Mouse (Mus musculus) kidney, postnatal 36 days (tissue): Measurements from ENCODE around the gene Zfp865.
"Not testable (repeated sequence)": the region's sequence is repeated elsewhere in the genome, so short reads cannot be mapped to it uniquely, and the experiment has no call there.

Experiments used
- DNase-seq, 2 experiments: peaks; one replicate each; pipeline ENCODE4 v3.0.0; 2021 to 2022; ENCODE audit warnings: mixed read lengths in 2 of 2

Zfp865 gene

DNA sequence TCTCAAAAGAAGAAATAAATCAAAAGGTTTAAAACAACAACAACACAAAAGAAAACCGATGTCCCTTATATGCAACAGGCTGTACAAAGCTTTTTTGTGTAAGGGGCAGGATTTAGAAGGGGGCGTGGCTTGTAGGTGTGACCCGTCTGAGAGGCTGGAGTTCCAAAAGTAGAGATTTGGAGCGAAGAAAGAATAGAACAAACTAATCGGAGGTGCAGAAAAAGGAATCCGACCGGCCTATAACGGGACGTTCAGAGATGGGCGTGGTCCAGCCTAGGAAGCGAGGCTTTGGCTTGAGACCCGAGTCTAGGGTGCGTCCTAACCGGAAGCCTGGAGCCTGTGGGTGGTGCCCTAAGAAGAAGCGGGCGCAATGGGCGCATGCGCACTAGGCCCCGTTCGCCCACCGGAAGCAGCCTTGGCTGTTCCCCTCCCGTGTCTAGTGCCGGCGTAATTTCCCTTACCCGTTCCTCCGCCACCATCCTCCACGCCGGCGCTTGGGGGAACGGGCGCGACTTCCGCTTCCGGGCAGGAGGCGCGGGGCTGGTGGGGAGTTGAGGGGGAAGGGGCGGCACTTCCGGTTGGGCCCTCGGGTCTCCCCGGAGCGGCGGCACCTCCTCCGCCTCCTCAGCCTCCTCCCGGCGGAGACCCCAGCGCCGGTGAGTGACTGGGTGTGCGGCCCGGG lies at the start of gene Zfp865, which contains the start of gene Ccdc106:
Zfp865 (plus strand) TSS at position 377 of the 682 bp plus-strand sequence.
Ccdc106 (plus strand) TSS at position 554 of the 682 bp plus-strand sequence.
- peak; percentile 99 to 100 for DNase-seq

DNA sequence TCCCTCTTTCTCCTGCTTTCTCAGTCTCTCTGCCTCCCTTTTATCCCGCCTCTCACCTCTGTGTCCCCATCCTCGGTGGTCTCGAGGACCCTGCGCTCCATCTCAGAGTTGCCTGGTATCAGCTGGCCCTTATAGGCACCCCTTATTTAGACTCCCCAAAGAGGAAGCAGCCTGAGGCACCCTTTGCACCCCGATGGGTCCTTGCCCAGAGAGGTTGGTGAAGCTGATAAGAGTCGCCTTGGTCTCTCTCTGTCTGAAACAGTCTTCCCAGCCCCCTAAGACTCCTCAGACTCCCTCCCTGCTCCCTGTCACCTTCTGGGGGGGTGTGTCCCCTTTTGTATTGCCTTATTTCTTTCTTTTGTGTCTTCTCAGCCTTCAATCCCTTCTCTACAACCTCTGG lies 49.1 kb upstream of the Zfp865 start, which contains the start of gene Sbk3:
Sbk3 (minus strand) TSS at position 101 of the 400 bp plus-strand sequence.
- no peak for DNase-seq

DNA sequence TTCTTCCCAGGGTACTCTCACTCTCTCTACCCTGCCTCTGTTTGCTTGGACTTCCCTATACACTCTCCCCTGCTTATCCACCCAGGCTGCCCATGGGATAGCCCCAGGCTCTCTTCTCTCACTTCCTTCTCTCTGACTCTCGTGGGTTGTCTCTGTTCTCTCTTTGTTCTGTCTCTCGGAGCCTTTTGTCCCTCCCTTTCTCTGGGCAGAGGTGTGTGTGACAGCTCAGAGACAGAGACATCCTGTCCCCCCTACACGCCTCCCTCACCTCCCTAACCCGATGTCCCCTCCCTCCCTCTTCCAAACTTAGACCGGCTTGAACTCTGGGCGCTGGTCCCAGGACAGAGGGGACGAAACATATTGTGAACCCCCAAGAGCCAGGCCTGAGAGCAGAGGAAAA lies 48.5 kb upstream of the Zfp865 start:
- no peak for DNase-seq

DNA sequence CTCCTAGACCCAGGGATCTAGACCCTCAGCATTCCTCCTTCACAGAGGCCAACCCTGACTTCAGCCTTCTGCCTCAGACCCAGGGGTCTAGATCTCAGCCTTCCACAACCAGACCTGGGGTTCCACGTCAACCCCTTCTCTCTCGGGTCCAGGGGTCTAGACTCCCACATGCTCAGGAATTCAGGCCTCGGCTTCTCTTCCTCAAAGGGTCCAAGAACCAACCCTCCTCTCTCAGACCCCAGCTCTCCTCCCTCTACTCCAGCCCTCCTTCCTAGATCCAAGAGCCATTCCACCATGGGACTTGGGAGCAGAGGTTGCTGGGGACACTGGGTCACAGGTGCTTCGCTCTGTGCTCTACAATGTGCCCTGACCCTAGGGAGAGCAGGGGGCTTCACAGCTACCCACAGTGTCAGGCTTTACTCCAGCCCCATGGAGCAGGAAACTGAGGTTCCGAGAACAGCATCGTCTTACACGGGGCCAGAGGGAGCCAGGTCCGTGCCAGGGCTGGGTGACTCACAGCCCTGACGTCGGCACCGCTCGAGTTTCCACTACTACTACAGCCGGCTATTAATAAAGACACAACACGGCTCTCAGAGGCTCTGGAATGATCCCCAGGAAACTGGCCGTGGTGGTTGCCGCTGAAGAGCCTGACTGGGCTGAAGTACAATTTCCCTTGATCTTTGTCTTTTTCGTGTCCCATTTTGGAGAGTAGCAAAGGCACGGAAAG lies 47.7 kb upstream of the Zfp865 start:
- DNase-seq: peak; percentile 13 to 27

DNA sequence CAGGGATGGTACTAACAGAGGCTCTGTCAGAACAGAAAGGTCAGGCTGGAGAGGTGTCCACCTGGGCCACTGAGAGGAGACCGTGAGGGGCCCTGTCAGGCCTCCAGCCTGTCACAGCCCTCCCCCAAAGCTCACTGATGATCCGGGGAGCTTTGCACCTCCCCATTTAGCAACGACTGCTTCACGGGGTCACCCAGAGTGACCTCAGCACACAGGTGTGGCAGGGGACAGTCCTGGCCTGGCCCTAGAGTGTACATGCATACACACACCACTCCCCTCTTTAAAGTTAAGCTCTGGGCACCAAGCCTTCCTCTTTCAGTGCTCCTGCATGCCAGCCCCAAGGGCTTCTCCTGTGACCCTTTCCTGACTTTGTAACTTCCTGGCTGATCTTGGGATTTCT lies 44.7 kb upstream of the Zfp865 start:
- no peak for DNase-seq

DNA sequence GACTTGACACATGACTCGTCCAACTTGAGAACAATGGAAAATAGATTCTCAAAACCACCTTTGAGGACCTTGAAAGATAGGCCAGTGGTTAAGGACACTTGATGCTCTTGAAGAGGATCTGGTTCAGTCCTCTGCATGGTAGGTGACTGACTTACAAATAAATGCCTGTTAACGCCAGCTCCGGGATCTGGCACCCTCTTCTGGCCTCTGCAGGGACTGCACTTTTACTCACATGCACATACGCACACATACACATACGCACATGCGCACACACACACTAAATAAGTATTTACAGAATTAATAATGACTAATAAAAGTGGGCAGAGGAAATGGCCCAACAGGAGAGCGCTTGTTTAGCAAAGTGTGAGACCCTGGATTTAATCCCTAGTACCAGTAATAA lies 43.3 kb upstream of the Zfp865 start:
- DNase-seq: no peak

DNA sequence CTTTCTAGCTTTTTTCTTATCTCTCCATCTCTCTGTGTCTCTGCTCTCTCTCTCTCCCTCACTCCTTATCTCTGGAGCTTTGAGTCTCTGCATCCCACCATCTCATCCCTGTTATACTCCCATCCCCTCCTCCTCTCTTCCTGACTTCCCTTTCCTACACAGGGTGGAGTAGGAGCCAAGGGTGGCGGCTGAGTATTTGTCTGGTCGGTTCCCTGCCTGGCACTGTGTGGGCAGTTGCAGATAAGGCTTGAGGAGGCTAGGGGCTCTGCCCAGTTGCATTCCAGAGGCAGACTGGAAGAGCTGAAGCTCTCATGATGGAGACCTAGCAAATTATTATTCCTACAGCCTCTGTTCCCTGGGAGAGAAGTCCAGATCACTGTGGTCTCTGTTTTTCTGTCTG lies 31.9 kb upstream of the Zfp865 start:
- no peak for DNase-seq

DNA sequence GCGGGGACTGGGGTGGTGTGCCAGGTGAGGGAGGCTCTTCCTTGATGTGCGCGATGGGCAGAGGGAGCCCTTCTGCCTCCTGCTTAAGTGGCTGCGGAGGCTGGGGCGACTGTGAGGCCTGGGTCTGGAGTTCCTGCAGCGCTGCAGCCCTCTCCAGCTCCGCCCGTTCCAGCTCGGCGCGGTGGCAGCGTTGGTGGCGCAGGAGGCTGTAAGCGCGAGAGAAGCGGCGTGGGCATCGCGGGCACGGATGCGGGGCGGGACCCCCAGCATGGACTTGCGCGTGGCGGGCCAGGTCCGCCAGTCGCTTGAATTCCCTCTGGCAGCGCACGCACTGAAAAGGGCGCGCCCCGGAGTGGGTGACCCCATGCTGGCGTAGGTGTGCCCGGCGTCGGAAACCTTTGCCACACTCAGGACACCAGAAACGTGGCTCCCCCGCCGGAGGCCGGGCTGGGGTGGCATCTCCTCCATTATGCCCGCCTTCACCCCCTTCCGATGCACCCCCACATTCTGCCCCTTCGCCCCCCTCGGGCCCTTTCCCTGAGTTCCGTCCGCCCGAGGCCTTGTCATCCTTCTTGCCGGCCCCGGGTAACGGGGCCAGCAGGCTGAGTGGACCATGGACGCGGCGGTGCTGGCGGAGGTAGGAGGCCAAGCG lies 26.7 kb upstream of the Zfp865 start:
- no peak for DNase-seq

DNA sequence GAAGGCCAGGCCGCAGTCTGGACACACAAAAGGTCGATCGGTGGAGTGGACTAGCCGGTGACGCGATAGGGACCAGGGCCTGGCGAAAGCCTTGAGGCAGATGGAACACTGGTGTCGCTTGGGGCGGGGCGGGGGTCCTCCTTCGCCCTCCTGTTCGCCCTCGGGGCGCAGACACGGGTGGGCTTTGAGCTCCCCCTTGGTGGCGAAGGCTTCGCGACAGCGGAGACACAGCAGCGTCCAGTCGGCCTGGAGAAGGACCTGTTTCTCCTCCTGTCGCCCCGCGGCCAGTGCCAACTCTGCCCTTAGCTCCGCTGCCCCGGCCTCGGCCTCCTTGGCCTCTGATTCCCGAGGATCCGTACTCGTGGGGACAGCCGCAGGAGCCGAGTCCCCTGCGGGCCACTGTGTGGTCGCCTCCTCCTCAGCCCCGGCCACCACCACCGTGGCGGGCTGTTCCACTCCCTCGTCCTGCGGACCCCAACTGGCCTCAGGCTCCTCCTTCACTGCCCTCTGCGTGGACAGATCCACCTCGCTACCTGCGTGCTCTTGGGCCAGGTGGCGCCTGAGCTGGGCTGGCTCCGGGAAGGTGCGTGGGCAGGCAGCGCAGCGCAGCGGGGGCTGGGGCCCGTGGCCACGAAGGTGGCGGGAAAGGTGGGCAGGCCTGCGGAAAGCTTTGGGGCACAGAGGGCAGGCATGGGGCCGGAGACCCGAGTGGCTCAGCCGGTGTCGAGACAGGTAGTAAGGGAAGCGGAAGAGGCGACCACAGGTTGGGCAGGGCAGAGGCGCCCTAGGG lies 26.0 kb upstream of the Zfp865 start:
- no peak for DNase-seq

DNA sequence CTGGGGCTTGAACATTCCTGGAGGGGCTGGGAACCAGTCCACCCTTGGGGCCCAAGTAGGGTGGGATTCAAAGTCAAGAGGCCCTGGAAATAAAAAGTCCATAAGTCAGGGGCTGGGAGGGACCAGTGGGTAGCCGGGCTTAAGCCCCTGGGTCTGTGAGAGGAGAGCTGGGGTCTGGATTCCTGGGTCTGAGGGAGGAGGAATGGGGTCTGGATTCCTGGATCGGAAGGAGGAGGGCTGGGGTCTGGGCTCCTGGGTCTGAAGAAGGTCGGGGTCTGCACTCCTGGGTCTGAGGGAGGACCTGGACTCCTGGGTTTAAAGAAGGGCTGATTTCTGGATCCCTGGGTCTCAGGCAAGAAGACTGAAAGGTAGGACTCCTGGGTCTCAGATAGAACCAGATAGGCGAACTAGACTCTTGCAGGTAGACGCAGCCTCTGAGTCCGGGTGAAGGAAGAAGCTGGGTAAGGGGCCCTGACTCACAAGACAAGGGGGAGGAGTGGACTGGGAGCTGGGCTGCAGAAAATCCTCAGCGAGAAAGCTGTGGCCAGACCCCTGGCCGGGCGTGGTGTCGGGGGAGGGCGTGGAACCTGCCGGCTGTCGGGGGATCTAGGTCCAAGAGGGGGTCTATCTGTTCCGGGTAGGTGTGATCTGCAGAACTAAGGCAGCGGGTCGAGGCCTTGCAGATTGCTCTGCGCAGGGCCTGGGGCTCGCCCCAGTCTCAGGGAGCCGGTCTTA lies 24.7 kb upstream of the Zfp865 start:
- DNase-seq: no peak

DNA sequence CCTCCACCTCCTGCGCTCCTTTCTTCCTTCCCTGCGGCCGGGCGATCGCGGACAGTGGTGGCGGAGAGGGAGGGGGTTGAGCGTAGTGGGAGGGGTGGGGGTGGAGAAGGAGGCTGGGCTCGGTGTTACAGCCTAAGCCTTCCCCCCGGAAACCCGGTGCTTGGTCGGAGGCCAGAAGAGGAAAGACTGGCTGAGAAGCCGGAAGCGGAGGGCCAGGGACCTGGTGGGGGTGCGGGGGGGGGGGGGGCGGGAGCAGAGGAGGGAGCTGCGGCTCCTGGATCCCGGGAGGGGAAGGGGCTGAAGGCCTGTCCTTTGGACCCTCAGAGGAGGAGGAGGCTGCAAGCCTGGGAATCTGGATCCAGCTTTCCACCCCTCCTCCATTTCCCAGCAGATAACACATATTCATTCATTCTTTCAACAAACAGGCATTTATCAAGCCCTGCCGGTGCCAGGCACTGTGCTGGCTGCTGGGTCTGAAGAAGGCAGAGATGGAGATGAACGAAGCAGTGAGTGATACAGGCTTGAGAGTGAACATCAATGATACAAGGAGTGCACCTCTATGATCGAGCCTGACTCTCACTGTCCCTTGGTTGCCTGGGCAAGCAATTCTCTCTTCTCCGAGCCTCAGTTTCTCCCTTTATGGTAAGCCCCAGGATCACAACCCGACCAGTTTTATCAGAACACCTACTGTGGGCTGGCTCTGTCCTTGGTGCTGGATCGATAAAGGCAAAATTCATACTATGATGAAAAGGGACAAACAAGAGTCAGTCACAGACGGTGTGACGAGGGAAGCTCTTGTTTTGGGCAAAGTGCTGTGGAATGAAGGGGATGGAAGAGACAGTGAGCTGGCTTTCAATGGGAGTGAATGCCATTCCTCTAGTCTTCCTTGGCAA lies 23.9 kb upstream of the Zfp865 start, which contains the start of gene Zfp579:
Zfp579 (minus strand) TSS at position 156 of the 893 bp plus-strand sequence.
- peak; percentile 93 to 95 for DNase-seq

DNA sequence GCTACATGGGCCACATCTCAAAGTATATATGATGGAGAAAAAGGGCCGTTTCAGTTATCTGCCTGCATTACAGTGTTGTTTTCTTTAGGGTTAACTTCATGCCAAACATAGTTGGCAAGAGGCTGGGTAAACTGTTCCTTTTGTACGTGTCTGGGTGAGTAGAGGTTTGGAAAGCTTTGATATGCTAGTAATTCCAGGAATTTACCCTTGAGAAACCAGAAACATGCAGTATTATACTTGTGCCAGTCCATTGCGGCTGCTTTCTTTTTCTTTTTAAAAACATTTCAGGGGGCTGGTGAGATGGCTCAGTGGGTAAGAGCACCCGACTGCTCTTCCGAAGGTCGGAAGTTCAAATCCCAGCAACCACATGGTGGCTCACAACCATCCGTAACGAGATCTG lies 23.2 kb upstream of the Zfp865 start:
- no peak for DNase-seq

DNA sequence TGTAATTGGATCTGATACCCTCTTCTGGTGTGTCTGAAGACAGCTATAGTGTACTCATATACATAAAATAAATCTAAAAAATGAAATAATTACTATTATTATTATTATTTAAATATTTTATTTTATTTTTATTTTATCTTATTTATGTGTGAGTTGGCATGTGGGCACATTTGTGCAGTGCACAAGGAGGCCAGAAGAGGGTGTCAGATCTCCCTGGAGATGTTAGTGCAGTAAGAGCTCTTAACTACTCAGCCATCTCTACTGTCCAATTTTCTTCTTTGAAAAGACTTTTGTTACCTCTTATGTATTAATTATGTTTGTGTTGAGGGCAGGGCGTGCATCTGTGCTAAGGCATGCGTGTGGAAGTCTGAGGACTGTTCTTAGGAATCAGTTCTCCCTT lies 20.3 kb upstream of the Zfp865 start:
- DNase-seq: peak; percentile 29 to 60

DNA sequence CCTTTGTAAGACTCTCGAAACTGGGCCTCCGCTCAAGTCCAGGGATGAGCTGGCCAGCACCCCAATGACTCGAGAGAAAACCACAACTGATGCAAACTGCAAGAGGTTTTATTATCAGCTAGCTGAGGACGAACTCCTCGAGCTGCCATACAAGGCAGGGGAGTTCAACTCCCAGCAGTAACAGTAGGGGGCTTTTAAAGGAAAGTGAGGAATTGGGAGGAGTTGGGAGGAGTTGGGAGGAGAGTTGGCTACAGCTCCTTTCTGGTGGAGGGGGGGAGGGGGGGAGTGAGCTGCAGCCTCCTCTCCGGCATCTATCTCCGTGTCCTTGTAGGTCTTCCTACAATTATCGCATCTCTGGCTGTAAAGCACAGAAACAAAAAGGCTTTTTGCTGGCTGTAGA lies 17.3 kb upstream of the Zfp865 start:
- DNase-seq: not testable (repeated sequence)

DNA sequence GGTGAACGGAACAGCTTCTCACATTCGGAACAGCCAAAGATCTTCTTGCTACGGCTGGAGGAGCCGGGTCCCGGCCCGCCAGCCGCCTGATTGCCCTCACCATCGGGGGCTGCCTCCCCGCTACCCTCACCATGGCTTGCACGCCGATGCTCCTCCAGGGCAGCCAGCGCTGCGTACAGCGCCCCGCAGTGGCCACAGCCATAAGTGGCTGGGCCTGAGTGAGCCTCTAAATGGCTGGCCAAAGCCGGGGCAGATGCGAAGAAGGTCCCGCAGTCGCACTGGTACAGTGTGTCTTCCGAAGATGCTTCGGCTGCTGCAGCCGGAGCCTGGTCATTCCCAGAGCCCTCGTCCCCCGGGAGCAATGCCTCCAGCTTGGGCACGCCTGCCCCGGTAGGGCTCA lies 11.9 kb upstream of the Zfp865 start:
- no peak for DNase-seq

DNA sequence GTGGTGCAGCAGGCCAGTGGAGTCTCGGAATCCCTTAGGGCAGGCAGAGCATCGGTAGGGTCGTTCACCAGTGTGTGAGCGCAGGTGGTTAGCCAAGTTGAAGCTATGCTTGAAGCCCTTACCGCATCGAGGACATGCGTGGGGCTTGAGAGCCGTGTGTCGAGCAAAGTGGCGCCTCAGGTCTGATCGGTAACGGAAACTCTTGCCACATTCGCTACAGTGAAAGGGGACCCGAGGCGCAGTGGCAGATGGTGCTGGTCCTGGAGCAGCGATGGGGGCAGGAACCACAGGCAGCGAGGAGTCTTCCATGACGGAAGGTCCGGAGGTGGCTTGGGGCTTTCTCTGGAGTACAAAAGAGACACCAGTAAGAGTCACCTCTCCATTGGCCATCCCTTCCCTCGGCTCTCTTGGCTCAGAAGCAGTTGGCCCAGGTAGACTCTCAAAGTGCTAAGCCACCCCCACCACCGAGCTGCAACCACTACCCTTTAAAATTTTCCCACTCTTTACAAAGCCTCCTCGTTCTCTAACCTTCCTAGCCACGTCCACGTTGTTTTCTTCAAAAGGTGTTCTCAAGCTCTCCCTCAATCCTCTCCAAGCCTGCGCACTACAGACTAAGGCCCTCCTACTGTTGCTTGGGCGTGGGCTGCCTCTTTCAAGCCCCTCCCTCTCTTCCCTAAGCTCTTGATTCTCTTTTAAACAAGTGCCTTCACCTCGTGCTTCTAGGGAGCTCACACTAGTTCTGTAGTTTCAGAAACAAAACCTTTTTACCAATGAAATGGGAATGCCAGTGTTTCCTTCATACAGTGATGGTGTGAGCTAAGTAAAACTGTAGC lies 7.3 kb upstream of the Zfp865 start:
- DNase-seq: no peak

DNA sequence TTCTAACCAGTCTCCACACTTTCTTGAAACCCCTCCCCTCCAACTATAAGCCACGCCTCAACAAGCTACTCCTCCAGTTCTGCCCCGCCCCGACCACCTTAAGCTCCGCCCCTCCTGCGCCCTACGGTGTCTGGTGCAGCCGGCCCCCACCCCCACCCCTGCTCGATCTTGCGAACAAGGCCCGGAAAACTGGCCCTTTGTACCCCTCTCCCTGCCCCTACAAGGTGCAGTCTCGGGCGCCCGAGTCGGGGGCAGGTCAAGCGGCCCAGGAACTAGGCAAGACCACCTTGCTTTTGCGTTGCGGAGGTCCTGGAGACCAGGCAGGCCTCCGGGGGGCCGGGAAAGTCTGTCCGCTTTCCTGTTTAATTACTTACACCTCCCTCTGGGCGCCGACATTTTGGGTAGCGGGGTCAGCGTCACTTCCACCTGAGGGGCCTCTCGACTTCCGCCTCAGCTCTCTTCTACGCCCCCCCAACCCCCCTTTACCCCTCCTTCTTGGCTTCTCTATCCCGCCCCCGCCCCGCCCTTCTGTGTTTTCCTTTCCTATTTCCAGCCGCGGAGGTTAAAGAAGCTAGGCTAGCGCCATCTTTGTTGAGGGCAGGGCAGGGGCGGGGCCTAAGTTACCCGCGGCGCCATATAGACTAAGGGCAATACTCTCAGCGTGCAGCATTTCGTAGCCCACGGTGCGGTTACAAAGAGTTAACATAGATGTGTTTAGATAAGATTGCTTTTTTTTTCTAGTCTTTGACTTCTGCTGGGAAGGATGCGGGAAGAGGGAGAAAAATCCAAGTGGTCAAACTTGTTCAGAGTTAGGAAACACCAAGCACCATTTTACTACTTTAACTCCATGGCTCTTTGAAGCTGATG lies 5.7 kb upstream of the Zfp865 start, which contains the start of the genes Zfp524 and Fiz1:
Zfp524 (plus strand) TSS at position 165 of the 867 bp plus-strand sequence.
Fiz1 (minus strand) TSS at position 447 of the 867 bp plus-strand sequence.
- DNase-seq: peak; percentile 98

DNA sequence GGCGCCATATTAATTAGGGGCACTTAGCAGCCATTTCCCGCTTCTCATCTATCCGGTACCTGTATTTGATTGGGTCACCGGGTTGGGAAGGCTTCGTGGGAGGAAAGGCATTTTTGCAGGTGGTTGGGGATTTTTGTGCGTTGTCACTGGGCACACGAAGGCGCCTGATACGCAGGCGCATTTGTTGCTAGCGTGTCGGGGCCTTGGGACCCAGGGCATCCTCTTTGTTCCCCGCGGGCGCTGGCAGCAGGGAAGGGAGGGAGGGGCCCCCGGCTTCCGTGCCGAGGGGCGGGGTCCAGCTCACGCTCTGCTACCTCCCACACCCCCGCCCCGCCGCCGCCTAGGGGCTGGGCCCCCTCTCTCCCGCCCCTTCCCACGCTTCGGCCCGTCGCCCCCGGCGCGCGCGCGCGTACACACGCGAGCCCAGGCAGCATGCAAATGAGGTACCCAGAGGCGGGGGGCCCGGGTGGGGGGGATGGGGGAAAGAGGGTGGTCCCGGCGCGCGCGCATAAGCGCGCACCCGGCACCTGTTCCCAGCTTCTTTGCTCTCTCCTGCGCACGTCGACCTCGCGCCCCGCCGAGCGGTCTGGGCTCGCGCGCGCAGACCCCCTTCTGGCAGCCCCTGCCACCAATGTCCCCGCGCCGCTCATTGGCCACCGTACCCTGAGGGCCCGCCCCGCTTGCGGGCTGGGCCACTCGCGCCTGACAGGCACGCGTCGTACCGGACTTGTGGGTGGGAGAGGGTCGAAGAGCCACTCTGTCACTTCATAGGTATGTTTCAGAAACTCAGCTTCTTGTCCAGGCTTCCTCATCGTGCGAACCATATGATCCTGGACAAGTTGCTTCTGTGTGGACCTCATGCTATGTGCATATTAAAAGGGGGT lies 4.8 kb upstream of the Zfp865 start, which contains the start of gene Gm44973:
Gm44973 (plus strand) TSS at position 379 of the 884 bp plus-strand sequence.
- DNase-seq: peak; percentile 96 to 98
